Mouse (Mus musculus) testis, postnatal 10 days (tissue): ENCODE data around the gene Tmem115.
"Not testable (repeated sequence)": the region's sequence is repeated elsewhere in the genome, so short reads cannot be mapped to it uniquely, and the experiment has no call there.

Source experiments
- DNase-seq: peaks from one replicate; pipeline ENCODE4 v3.0.0; 2021; ENCODE audit warnings: low spot score

The Tmem115 gene

GRCm38 (mm10) chr9:107571534-107572326 lies 38.0 kb downstream of the Tmem115 start:
- DNase-seq, result no peak

GRCm38 (mm10) chr9:107572327-107572662 lies 38.5 kb downstream of the Tmem115 start:
- no peak for DNase-seq

GRCm38 (mm10) chr9:107573774-107574173 lies 40.0 kb downstream of the Tmem115 start:
- DNase-seq, result not testable (repeated sequence)

GRCm38 (mm10) chr9:107575579-107576356 lies 42.0 kb downstream of the Tmem115 start:
- DNase-seq, result no peak

- peak; percentile 90 for DNase-seq
Observed at GRCm38 (mm10) chr9:107576357-107577107, 42.8 kb downstream of the Tmem115 start, which contains the start of gene Hyal1. Gene Hyal1 (plus strand): TSS chr9:107576927.

- DNase-seq, result no peak
Observed at GRCm38 (mm10) chr9:107577871-107578270, 44.1 kb downstream of the Tmem115 start.

GRCm38 (mm10) chr9:107578587-107578986 lies 44.8 kb downstream of the Tmem115 start, which contains the start of gene Naa80:
Gene Naa80 (plus strand): TSS chr9:107578887.
- DNase-seq, result no peak

GRCm38 (mm10) chr9:107579023-107579900 lies 45.5 kb downstream of the Tmem115 start:
- DNase-seq, result no peak

GRCm38 (mm10) chr9:107580501-107581317 lies 47.0 kb downstream of the Tmem115 start, which contains the start of gene Hyal3:
Gene Hyal3 (plus strand): TSS chr9:107580818.
- peak; percentile 90 for DNase-seq

- no peak for DNase-seq
Observed at GRCm38 (mm10) chr9:107581584-107581983, 47.8 kb downstream of the Tmem115 start.

- no peak for DNase-seq
Observed at GRCm38 (mm10) chr9:107582509-107583062, 48.8 kb downstream of the Tmem115 start.

GRCm38 (mm10) chr9:107583174-107583573 lies 49.4 kb downstream of the Tmem115 start:
- DNase-seq, result no peak

- no peak for DNase-seq
Observed at GRCm38 (mm10) chr9:107586504-107586903, 52.8 kb downstream of the Tmem115 start.

- DNase-seq, result peak; percentile 95
Observed at GRCm38 (mm10) chr9:107586974-107587832, 53.5 kb downstream of the Tmem115 start, which contains the start of gene Ifrd2. Gene Ifrd2 (plus strand): TSS chr9:107587642.

- DNase-seq, result peak; percentile 64
Observed at GRCm38 (mm10) chr9:107587833-107588639, 54.3 kb downstream of the Tmem115 start.
